Mouse (Mus musculus) stomach, embryonic 15.5 days (tissue): ENCODE data around the gene Atp6v1d. TPM values are rescaled to one million over a fixed set of nuclear protein-coding genes. Genes with fewer than 3 reads are reported as not detected.
A peak's percentile ranks its signal among the peaks of the same experiment; 100 is the strongest.

Experiments used
- ATAC-seq: fragments of 200-750 bp; cut with Nextera tagmentation; 2 replicates; pipeline ENCODE4 v1.8.0; 2017; ENCODE audit warnings: low read depth, moderate number of reproducible peaks, moderate TSS enrichment; ENCODE audit not compliant: insufficient read depth, low FRiP score
- H3K27ac ChIP-seq: fragments of 300-500 bp; sonication (generic); 2 replicates; pipeline ENCODE4 v1.5.1; 2015; ENCODE audit warnings: mild to moderate bottlenecking, inconsistent platforms
- H3K27me3 ChIP-seq: fragments of 300-500 bp; sonication (generic); replicated peaks from 2 replicates; pipeline ENCODE4 v1.6.1; 2015; ENCODE audit warnings: inconsistent platforms
- H3K36me3 ChIP-seq: fragments of 300-500 bp; sonication (generic); 2 replicates; pipeline ENCODE4 v1.6.1; 2015; ENCODE audit warnings: inconsistent platforms
- H3K4me1 ChIP-seq: fragments of 300-500 bp; sonication (generic); 2 replicates; pipeline ENCODE4 v1.6.1; 2015; ENCODE audit warnings: inconsistent platforms
- H3K4me2 ChIP-seq: fragments of 300-500 bp; sonication (generic); 2 replicates; pipeline ENCODE4 v1.6.1; 2015; ENCODE audit warnings: mild to moderate bottlenecking, inconsistent platforms
- H3K4me3 ChIP-seq: fragments of 300-500 bp; sonication (generic); replicated peaks from 2 replicates; pipeline ENCODE4 v1.5.1; 2015; ENCODE audit warnings: inconsistent platforms
- H3K9ac ChIP-seq: fragments of 300-500 bp; sonication (generic); 2 replicates; pipeline ENCODE4 v1.6.1; 2015; ENCODE audit warnings: inconsistent platforms
- H3K9me3 ChIP-seq: fragments of 300-500 bp; sonication (generic); 2 replicates; pipeline ENCODE4 v1.6.1; 2016; ENCODE audit warnings: inconsistent platforms
- WGBS: fragments of 180-500 bp; shearing (Covaris S2); methylation state at CpG from one replicate; pipeline ENCODE4 v1.1.7; 2015; 5-methylcytosine and 5-hydroxymethylcytosine counted together
- polyA plus RNA-seq: library from polyadenylated mRNA; unstranded; fragments of >200 nt; fragmentation: Nextera tagmentation; extraction: Ambion mirVana; gene quantifications from 2 replicates; pipeline ENCODE4 v1.2.1, GENCODE M21; 2015

Gene Atp6v1d
- polyA plus RNA-seq, result 59.3 and 60.5 TPM in 2 replicates

DNA sequence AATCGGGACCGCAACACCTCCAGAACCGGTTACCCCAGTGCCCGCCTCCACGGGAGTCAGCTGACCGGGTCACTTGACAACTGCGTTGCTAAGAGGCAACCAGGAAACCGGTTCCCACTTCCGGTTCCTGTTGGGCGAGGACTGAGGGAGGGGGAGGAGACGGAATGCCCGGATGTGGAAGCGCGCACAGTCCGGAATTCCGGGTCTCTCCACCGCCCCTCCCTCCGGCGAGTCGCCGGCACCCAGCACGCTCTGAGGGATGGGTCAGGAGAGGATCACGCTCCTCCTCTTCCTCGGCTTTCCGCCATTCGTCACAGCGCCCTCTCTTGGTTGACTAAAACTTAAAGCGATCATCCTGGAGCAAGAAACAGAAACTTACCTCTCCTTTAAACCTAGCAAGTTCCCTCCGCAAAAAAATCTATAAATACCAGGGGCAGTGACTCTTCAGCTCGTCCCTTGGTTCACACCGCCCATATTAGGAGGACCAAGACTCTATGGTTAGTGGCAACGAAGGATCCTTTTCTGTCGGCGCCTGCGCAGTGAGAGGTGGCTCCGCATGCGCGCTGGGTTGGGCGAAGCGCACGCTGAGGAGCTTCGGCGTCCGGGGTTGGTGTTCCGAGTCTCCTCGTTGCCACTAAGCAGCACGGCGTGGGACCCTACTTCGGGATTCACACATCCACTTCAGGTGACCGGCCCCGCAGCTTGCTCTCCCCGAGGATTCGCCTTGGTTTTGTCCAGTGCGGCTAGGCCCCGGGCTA is at the start of gene Atp6v1d, which contains the start of gene Eif2s1:
Atp6v1d (minus strand) TSS at position 143 of the 758 bp plus-strand sequence.
Eif2s1 (plus strand) TSS at position 324 of the 758 bp plus-strand sequence.
- no peaks in the 10 kb centered on the region for H3K9me3 ChIP-seq
- H3K9ac ChIP-seq, result peak within 1 kb of the TSS; percentile 89
- no peaks in the 10 kb centered on the region for H3K27me3 ChIP-seq
- WGBS, result under 1% methylated on average over 55 of the region's 55 CpGs
- H3K4me2 ChIP-seq, result peak within 1 kb of the TSS; percentile 71
- H3K27ac ChIP-seq, result peak within 1 kb of the TSS; percentile 92
- no peaks in the 10 kb centered on the region; the same call in 1 of the 2 replicates for H3K36me3 ChIP-seq
- ATAC-seq, result peak; percentile 100
- H3K4me3 ChIP-seq, result peak within 1 kb of the TSS; percentile 91
- peaks cover 17% of the 10 kb centered on the region; the same call in 1 of the 2 replicates for H3K4me1 ChIP-seq

DNA sequence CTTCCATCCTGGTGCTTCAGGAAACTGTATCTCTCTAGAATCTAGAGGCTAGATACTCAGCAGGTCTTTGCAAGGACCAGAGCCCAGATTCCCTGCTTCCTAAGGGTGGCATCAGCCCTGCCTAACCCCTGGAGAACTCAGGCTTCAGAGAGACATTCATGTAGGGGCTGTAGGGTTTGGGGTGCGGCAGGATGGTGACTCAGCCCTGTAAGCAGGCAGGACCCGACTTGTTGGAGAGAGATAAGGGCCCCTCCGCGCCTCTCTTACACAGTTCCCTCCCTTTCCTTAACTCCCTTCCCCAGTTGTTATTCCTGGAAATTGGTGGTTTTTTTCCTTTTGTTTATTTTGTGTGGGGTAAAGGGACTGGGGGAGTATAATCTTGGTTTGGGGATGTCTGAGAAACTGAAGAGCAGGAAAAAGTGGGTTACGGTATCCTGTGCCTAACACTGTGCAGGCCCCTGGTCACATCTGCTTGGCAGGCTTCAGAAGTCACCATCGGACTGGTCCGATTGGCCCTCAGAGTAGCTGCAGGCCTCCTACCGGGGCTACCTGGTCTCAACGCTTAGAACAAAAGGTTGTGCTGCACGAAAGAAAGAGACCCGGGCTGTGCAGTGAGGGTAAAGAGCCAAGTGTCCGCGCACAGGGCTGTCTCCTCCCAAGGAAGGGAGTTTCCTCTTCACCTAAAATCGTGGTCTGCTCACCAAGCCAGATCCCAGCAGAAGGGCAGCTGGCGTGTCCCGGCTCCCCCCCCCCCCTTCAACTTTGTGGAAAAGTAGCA is 49.4 kb upstream of the Atp6v1d start:
- H3K27ac ChIP-seq, result peak overlapping the region; percentile 74
- no peaks in the 10 kb centered on the region for H3K9me3 ChIP-seq
- 0 out of 2 replicates have a peak overlapping the region, but pooled peaks have one; percentile 19 for H3K9ac ChIP-seq
- H3K27me3 ChIP-seq, result peaks cover 9% of the 10 kb centered on the region; the same call in 1 of the 2 replicates
- H3K4me1 ChIP-seq, result peaks cover 14% of the 10 kb centered on the region
- peak; percentile 85 for ATAC-seq
- peak overlapping the region; percentile 38 for H3K4me3 ChIP-seq
- peak overlapping the region; percentile 81 for H3K4me2 ChIP-seq
- 8% methylated on average over 16 of the region's 16 CpGs for WGBS
- H3K36me3 ChIP-seq, result no peaks in the 10 kb centered on the region

DNA sequence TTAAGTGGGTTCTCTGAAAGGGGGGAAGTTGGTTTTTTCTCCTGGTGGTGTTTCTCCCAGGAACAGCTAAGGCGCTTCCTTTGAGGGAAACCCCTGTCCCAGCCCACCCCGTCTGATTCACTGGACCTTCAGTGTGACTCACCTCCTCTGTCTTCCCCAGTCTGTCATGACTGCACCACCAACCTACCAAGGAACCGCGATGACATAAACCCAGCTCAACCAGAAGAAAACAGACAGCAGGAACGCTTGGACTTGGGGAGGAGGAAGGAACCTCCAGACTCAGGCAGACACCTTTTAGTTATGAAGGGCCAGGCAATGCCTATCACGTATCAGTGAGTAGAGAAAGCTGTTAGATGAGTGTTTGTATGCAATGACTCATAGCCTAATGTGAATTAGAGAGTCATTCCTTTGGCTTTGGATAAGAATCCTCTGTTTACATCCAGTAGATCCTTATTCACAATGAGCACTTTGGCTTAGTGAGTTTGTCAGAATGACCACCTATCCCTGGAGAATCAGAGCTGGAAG is 46.7 kb upstream of the Atp6v1d start:
- Histone ChIP-seq H3K27ac (no peak overlapping the region), H3K9ac (no peak overlapping the region), H3K4me3 (no peak overlapping the region), H3K36me3 (no peaks in the 10 kb centered on the region), H3K4me1 (peaks cover 14% of the 10 kb centered on the region), H3K9me3 (no peaks in the 10 kb centered on the region), H3K27me3 (peaks cover 9% of the 10 kb centered on the region; the same call in 1 of the 2 replicates), H3K4me2 (no peak overlapping the region)
- no peak for ATAC-seq
- 72% methylated on average over 6 of the region's 6 CpGs for WGBS

DNA sequence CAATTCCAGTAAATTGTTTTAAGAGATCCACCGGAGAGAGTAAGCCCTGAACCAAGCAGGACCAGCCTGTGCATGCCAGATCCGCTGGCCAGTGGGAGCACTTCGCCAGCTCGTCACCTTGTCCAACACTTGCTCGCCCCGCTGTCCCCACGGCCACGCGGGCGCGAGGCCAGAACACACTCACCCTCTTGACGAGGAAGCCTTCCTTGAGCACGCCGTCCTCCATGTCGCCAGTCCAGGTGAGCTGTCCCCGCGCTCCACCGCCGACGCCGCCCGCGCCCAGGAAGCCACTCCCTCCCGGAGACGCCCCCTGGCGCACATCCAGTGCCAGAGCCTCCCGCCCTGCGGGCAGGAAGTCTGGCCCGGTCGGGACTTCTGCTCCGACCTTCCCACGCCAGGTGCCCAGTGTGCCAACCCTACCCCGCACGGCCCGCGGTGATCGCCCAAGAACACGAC is 45.3 kb upstream of the Atp6v1d start, which contains the start of gene Plek2:
Plek2 (minus strand) TSS at position 258 of the 456 bp plus-strand sequence.
- Histone ChIP-seq H3K9ac (0 out of 2 replicates have a peak within 1 kb of the TSS, but pooled peaks have one; percentile 0), H3K4me1 (peaks cover 10% of the 10 kb centered on the region), H3K27ac (no peak within 1 kb of the TSS), H3K4me3 (peak within 1 kb of the TSS; percentile 44), H3K27me3 (0 out of 2 replicates have a peak, but pooled peaks cover 4% of the 10 kb centered on the region), H3K36me3 (no peaks in the 10 kb centered on the region), H3K4me2 (peak within 1 kb of the TSS; percentile 59), H3K9me3 (no peaks in the 10 kb centered on the region)
- peak; percentile 55 for ATAC-seq
- 2% methylated on average over 38 of the region's 38 CpGs for WGBS

DNA sequence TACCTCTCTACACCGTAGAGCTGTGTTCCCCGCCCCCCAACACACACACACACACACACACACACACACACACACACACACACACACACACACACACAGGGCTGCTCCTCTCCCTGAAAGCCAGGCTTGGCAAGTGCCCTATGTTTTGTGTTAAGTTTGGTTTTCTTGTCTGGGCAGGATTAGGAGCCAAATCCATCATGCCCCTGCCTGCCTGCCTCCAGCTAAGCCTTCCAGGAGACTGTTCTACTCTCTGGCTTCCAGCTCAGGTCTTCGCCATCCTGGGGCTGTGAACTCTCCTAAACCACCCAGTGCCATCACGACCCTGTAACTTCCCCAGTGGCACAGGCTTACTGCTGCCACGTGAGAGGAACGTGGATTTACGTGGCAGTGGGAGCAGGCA is 43.1 kb upstream of the Atp6v1d start:
- Histone ChIP-seq H3K27me3 (no peaks in the 10 kb centered on the region), H3K27ac (no peak overlapping the region), H3K9me3 (no peaks in the 10 kb centered on the region), H3K4me1 (0 out of 2 replicates have a peak, but pooled peaks cover 2% of the 10 kb centered on the region), H3K4me3 (no peak overlapping the region), H3K36me3 (no peaks in the 10 kb centered on the region), H3K9ac (no peak overlapping the region), H3K4me2 (peak overlapping the region; percentile 11; the same call in 1 of the 2 replicates)
- ATAC-seq, result no peak
- 78% methylated on average over 7 of the region's 7 CpGs for WGBS

DNA sequence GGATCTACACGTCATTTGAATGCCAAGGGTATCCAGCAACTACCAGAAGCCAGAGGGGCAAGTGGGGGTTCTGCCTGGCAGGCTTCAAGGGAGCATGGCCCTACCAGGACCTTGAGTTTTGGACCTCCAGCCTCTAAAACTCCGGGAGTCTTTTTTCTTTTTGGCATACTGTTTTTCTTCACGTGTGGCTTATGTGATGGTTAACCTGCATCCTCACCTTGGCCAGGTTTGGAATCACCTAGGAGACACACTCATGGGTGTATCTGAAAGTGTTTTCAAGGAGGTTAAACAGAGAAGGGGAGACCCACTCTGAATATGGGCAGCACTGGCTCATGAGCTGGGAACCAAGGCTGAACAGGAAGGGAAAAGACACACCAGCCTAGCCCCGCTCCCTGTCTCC is 41.9 kb upstream of the Atp6v1d start:
- Histone ChIP-seq H3K27me3 (no peaks in the 10 kb centered on the region), H3K9me3 (no peaks in the 10 kb centered on the region), H3K4me2 (no peak overlapping the region), H3K9ac (no peak overlapping the region), H3K36me3 (no peaks in the 10 kb centered on the region), H3K4me1 (0 out of 2 replicates have a peak, but pooled peaks cover 2% of the 10 kb centered on the region), H3K27ac (no peak overlapping the region), H3K4me3 (no peak overlapping the region)
- WGBS, result 85% methylated on average over 4 of the region's 4 CpGs
- no peak for ATAC-seq

DNA sequence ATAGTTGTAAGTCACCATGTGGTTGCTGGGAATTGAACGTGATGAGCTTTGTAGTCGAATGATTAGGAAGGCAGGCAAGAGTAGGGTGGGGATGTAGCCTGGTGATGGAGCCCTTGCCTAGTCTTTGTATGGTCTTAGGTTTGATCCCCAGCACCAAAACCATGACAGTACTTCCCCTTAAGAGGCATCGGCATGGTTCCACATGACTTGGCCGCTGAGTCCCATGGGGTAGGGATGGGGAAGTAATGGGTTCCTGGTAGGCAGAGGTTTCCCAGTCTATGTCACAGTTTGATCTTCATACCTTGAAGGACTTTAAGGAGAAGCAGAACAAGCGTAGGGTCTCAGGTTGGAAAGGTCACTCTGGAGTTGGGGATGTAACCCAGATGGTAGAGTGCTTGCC is 40.0 kb upstream of the Atp6v1d start:
- ATAC-seq, result no peak
- 83% methylated on average over 5 of the region's 5 CpGs for WGBS
- H3K36me3 ChIP-seq, result no peaks in the 10 kb centered on the region

DNA sequence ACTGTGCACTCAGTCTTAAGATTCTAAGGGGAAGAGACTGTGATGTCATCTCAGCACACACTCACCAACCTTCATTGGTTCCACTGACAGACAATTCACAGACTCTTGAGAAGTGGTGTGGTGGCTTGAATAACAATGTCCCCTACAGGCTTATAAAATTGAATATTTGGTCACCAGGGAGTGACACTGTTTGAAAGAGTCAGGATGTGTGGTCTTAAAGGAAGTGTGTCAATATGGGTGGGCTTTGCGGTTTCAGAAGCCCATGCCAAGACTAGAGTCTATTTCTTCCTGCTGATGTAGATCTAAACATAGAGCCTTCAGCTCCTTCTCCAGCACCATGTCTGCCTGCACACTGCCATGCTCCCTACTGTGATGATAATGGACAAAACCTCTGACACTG is 36.4 kb upstream of the Atp6v1d start:
- H3K27me3 ChIP-seq, result no peaks in the 10 kb centered on the region
- no peak for ATAC-seq
- 96% methylated on average over 1 of the region's 1 CpGs for WGBS
- no peaks in the 10 kb centered on the region for H3K4me1 ChIP-seq
- no peak overlapping the region for H3K4me2 ChIP-seq
- no peaks in the 10 kb centered on the region for H3K9me3 ChIP-seq
- H3K4me3 ChIP-seq, result no peak overlapping the region
- no peak overlapping the region for H3K27ac ChIP-seq
- H3K36me3 ChIP-seq, result no peaks in the 10 kb centered on the region
- no peak overlapping the region for H3K9ac ChIP-seq

More for the DNA sequence above, 40.0 kb upstream of the Atp6v1d start:
- Histone ChIP-seq H3K4me2 (no peak overlapping the region), H3K27ac (no peak overlapping the region), H3K4me1 (no peaks in the 10 kb centered on the region), H3K4me3 (no peak overlapping the region), H3K9ac (no peak overlapping the region), H3K27me3 (no peaks in the 10 kb centered on the region), H3K9me3 (no peaks in the 10 kb centered on the region)

DNA sequence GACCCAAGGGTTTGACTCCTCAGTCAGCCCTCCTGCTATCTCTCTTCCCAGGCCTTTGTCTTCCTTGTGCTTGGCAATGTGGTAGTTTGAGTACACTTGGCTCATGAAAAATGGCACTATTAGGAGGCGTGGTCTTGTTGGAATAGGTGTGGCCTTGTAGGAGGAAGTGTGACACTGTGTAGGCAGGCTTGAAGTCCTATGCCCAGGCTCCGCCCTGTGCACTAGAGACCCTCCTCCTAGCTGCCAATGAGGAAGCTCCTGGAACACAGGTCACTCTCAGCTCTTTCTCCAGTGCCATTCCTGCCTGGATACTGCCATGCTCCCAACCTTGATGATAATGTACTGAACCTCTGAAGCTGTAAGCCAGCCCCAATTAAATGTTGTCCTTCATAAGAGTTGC is 29.7 kb upstream of the Atp6v1d start:
- H3K27ac ChIP-seq, result no peak overlapping the region
- no peaks in the 10 kb centered on the region for H3K27me3 ChIP-seq
- no peak overlapping the region for H3K9ac ChIP-seq
- no peak for ATAC-seq
- no peak overlapping the region for H3K4me3 ChIP-seq
- H3K9me3 ChIP-seq, result no peaks in the 10 kb centered on the region
- H3K4me1 ChIP-seq, result no peaks in the 10 kb centered on the region
- WGBS, result 78% methylated on average over 2 of the region's 2 CpGs
- no peak overlapping the region for H3K4me2 ChIP-seq
- no peaks in the 10 kb centered on the region; the same call in 1 of the 2 replicates for H3K36me3 ChIP-seq

DNA sequence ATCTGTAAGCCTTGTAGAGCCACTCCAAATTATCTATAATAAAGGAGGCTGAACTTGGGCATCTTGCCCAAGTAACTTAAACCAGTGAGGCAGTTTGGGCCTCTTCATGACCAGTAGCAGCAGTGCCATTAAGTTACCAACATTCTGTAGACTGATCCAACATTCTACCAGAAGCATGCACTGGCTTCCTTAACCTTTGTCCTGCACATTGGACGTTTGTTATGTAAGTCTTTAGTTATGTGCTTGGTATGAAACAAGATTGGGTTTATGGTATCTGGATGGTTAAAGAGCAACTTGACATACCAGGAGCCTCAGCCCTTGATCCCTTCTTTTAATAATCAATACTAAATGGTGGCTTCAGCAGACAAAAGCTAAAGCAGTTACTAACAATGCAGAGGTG is 28.6 kb upstream of the Atp6v1d start:
- Histone ChIP-seq H3K9ac (no peak overlapping the region), H3K27me3 (no peaks in the 10 kb centered on the region), H3K9me3 (no peaks in the 10 kb centered on the region), H3K4me3 (no peak overlapping the region), H3K36me3 (peaks cover 3% of the 10 kb centered on the region; the same call in 1 of the 2 replicates), H3K27ac (no peak overlapping the region), H3K4me1 (no peaks in the 10 kb centered on the region), H3K4me2 (no peak overlapping the region)
- ATAC-seq, result no peak
- 59% methylated on average over 1 of the region's 1 CpGs for WGBS

DNA sequence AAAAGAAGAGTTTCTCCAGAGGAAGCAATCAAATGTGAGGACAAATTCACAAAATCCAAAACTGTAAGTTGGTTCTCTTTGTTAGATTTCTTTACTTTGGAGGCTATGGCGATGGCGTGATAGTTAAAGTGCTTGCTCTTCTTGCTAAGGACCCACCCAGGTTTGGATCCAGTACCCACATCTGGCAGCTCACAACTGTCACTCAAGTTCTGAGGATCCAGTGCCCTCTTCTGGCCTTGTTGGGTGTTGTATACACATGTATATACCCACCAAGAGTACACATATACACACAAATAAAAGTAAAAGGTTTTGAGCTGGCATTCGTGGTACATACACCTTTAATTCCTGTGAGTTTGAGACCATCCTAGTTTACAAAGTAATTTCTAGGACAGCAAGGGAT is 13.1 kb upstream of the Atp6v1d start:
- 94% methylated on average over 3 of the region's 3 CpGs for WGBS
- no peak for ATAC-seq

More for the DNA sequence above, 13.1 kb upstream of the Atp6v1d start:
- Histone ChIP-seq H3K4me3 (no peak overlapping the region), H3K27ac (no peak overlapping the region), H3K4me1 (no peaks in the 10 kb centered on the region), H3K36me3 (peaks cover 19% of the 10 kb centered on the region), H3K9ac (no peak overlapping the region), H3K4me2 (no peak overlapping the region), H3K27me3 (no peaks in the 10 kb centered on the region), H3K9me3 (no peaks in the 10 kb centered on the region)
